Mouse (Mus musculus): ENCODE measurements at regions not wholly inside any gene's neighbourhood (a gene's known extent, or its start where the extent isn't known, plus 50 kb on each side); places are given as distances from the start of the nearest gene placed in this dataset.

- TF ChIP-seq CTCF (conservative IDR thresholded peaks at IDR 0.05; ENCODE audit: low read length) (no peak), POU5F1 (IDR thresholded peaks at IDR 0.05; ENCODE audit: borderline replicate concordance, low read length) (no peak), NANOG (IDR thresholded peaks at IDR 0.05; ENCODE audit: borderline replicate concordance, low read length) (no peak)
Observed at GRCm38 (mm10) chr9:47279410-47279809, 250.6 kb upstream of the Cadm1 start.

Measured in E14TG2a.4 (cell line).